Mouse (Mus musculus): ENCODE measurements around the gene Gnmt. TPM values are rescaled to one million over a fixed set of nuclear protein-coding genes. Genes with fewer than 3 reads are reported as not detected.

The Gnmt gene
- polyA plus RNA-seq, 1 experiment from 2014 or later, result 0.37 TPM

DNA sequence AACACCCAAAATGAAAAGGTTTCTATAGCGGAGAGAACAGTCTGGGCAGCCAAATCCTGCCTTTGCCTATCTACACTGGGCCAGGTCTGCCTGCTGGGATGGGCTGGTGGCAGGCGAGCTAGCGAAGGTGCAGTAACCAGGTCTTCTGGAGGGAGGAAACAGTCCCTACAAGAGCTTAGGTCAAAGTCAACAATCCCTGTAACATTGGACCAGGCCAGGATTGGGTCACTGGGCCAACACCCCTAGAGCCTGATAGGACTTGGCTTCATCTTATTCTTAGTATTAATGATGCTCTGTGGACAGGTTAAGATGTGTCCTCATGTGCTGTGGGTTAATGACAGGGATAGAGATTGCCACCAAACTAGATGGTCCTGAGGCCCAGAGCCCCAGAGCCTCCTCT lies 5.1 kb upstream of the Gnmt start:
- Histone ChIP-seq H3K27ac (ENCODE audit: low read depth, low read length) (no peak overlapping the region), H3K4me3 (ENCODE audit: low read depth, low read length) (no peak overlapping the region), H3K4me2 (ENCODE audit: low read depth) (no peak overlapping the region), H3K9ac (ENCODE audit: low read length) (no peak overlapping the region), H3K27me3 (ENCODE audit: control insufficient read depth, insufficient read depth, low read length) (peaks cover 5% of the 10 kb centered on the region; the same call in 1 of the 2 replicates), H3K9me3 (ENCODE audit: control insufficient read depth, low read length) (no peaks in the 10 kb centered on the region), H3K4me1 (ENCODE audit: control insufficient read depth, insufficient read depth, low read length) (no peaks in the 10 kb centered on the region), H3K36me3 (ENCODE audit: control insufficient read depth, insufficient read depth, low read length) (no peaks in the 10 kb centered on the region)
- DNase-seq (ENCODE audit: low spot score) (no peak), ATAC-seq (ENCODE audit: insufficient read depth, low FRiP score, low TSS enrichment) (no peak)
- 94% methylated on average over 3 of the region's 3 CpGs for WGBS

DNA sequence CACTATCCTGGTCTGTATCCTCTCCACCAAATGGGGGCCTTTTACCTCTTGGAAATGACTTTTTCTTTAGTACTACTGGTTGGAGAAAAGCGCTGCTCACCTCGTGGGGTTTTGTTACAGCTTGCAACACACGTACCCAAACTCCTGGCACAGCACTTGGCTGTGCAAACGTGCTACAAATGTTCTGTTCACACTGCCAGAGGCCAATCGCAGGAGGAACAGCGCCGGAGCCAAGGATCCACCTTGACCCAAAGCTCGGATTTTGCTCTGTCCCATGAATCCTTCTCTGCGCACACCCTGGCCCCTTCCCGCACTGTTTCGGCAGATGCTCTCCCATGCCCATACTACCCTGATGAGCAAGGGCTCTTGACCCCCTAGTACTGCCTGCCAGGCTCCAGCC lies 472 bp downstream of the Gnmt start:
- peak overlapping the region; percentile 32; the same call in 1 of the 2 replicates for H3K9ac ChIP-seq (ENCODE audit: low read length)
- H3K27ac ChIP-seq (ENCODE audit: low read depth, low read length), result no peak overlapping the region
- H3K4me2 ChIP-seq (ENCODE audit: low read depth), result no peak overlapping the region
- WGBS, result 41% methylated on average over 11 of the region's 11 CpGs
- no peak for DNase-seq (ENCODE audit: low spot score)
- peaks cover 6% of the 10 kb centered on the region; the same call in 1 of the 2 replicates for H3K27me3 ChIP-seq (ENCODE audit: control insufficient read depth, insufficient read depth, low read length)
- H3K36me3 ChIP-seq (ENCODE audit: control insufficient read depth, insufficient read depth, low read length), result no peaks in the 10 kb centered on the region; the same call in 1 of the 2 replicates
- no peaks in the 10 kb centered on the region for H3K4me1 ChIP-seq (ENCODE audit: control insufficient read depth, insufficient read depth, low read length)
- no peaks in the 10 kb centered on the region for H3K9me3 ChIP-seq (ENCODE audit: control insufficient read depth, low read length)
- no peak for ATAC-seq (ENCODE audit: insufficient read depth, low FRiP score, low TSS enrichment)
- no peak overlapping the region for H3K4me3 ChIP-seq (ENCODE audit: low read depth, low read length)

DNA sequence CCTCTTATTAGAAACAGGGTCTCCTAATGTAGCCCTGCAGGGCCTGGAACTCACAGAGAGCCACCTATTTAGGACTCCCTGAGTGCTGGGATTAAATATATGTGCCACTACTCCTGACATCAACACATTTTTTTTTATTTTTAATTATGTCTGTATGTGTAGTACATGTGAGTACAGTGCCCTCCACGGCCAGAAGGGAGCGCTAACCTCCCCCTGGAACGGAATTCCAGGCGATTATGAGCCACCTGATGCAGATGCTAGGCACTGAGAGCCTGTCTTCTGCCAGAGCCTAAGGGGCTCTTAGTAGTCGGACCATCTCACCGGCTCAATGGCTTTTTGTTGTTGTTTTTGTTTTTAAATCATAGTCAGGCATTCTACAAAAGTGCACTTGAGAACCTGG lies 947 bp downstream of the Gnmt start:
- H3K4me2 ChIP-seq (ENCODE audit: low read depth), result no peak overlapping the region
- peaks cover 6% of the 10 kb centered on the region; the same call in 1 of the 2 replicates for H3K27me3 ChIP-seq (ENCODE audit: control insufficient read depth, insufficient read depth, low read length)
- H3K36me3 ChIP-seq (ENCODE audit: control insufficient read depth, insufficient read depth, low read length), result peaks cover 2% of the 10 kb centered on the region; the same call in 1 of the 2 replicates
- whole genome bisulfite sequencing, result 43% methylated on average over 6 of the region's 6 CpGs
- no peaks in the 10 kb centered on the region for H3K9me3 ChIP-seq (ENCODE audit: control insufficient read depth, low read length)
- DNase-seq (ENCODE audit: low spot score) (peak; percentile 29), ATAC-seq (ENCODE audit: insufficient read depth, low FRiP score, low TSS enrichment) (no peak)
- no peak overlapping the region for H3K4me3 ChIP-seq (ENCODE audit: low read depth, low read length)
- no peak overlapping the region for H3K9ac ChIP-seq (ENCODE audit: low read length)
- H3K4me1 ChIP-seq (ENCODE audit: control insufficient read depth, insufficient read depth, low read length), result no peaks in the 10 kb centered on the region
- no peak overlapping the region for H3K27ac ChIP-seq (ENCODE audit: low read depth, low read length)

DNA sequence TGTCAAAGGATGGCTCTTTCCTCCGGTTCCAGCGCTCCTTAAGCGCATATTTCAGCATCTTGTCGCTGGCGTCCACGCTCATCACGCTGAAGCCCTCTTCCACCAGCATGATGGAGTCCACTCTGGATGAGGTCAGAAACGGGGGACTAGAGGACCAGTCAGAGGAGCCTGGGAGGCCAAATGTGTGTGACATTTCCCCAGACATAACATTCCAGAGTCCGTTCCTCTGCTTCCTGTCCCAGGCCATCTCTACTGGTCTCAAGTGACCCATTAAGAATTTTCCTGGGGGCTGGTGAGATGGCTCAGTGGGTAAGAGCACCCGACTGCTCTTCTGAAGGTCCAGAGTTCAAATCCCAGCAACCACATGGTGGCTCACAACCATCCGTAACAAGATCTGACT lies 1.7 kb downstream of the Gnmt start:
- peaks cover 2% of the 10 kb centered on the region; the same call in 1 of the 2 replicates for H3K36me3 ChIP-seq (ENCODE audit: control insufficient read depth, insufficient read depth, low read length)
- no peak overlapping the region for H3K4me2 ChIP-seq (ENCODE audit: low read depth)
- 87% methylated on average over 11 of the region's 11 CpGs for WGBS
- no peak overlapping the region for H3K4me3 ChIP-seq (ENCODE audit: low read depth, low read length)
- no peaks in the 10 kb centered on the region for H3K4me1 ChIP-seq (ENCODE audit: control insufficient read depth, insufficient read depth, low read length)
- peaks cover 6% of the 10 kb centered on the region; the same call in 1 of the 2 replicates for H3K27me3 ChIP-seq (ENCODE audit: control insufficient read depth, insufficient read depth, low read length)
- H3K9ac ChIP-seq (ENCODE audit: low read length), result no peak overlapping the region
- no peak overlapping the region for H3K27ac ChIP-seq (ENCODE audit: low read depth, low read length)
- DNase-seq (ENCODE audit: low spot score) (no peak), ATAC-seq (ENCODE audit: insufficient read depth, low FRiP score, low TSS enrichment) (no peak)
- H3K9me3 ChIP-seq (ENCODE audit: control insufficient read depth, low read length), result no peaks in the 10 kb centered on the region

DNA sequence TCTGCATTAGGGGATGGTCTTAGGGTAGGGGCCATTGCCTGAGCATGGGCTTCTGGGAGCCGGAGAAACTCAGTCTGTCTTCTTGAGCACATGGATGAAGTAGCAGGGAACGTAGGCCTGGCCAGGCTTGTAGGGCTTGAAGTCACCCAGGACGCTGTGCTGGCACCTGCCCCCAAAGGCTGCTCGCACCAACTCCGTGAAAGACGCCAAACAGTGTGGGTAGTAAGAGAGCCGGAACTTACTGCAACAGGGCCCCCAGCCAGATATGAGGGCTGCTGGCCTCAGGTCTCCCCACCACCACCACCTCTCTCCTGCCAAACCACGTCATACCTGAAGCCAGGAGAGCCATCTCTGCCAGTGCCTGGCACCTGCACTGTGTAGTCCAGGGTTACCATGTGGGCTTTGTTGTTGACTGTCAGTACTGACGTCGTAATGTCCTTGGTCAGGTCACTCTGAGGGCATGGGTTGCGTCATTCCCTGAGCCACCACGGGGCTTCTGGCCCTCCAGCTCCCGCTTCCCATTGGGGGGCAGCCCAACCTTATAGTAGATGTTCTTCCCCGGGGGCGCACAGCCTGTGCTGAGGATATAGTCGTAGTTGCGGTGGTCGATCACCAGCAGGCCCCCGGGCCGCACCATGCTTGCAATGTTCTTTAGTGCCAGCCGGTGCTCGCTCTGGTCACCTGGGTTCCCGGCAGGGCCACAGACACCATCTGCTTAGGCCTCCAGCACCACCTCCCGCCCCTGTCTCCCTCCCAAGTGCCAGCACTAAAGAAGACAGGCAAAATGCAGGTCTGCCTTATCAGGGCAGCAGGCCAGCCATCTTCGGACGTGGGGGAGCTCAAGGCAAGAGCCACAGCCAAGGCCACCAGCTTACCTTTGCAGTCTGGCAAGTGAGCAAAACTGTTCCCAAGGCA lies 3.0 kb downstream of the Gnmt start:
- Histone ChIP-seq H3K27ac (ENCODE audit: low read depth, low read length) (no peak overlapping the region), H3K36me3 (ENCODE audit: control insufficient read depth, insufficient read depth, low read length) (peaks cover 4% of the 10 kb centered on the region; the same call in 1 of the 2 replicates), H3K9ac (ENCODE audit: low read length) (no peak overlapping the region), H3K27me3 (ENCODE audit: control insufficient read depth, insufficient read depth, low read length) (peaks cover 6% of the 10 kb centered on the region; the same call in 1 of the 2 replicates), H3K4me1 (ENCODE audit: control insufficient read depth, insufficient read depth, low read length) (no peaks in the 10 kb centered on the region), H3K4me3 (ENCODE audit: low read depth, low read length) (no peak overlapping the region), H3K9me3 (ENCODE audit: control insufficient read depth, low read length) (no peaks in the 10 kb centered on the region), H3K4me2 (ENCODE audit: low read depth) (no peak overlapping the region)
- ATAC-seq (ENCODE audit: insufficient read depth, low FRiP score, low TSS enrichment) (no peak), DNase-seq (ENCODE audit: low spot score) (no peak)
- WGBS, result 91% methylated on average over 26 of the region's 26 CpGs

DNA sequence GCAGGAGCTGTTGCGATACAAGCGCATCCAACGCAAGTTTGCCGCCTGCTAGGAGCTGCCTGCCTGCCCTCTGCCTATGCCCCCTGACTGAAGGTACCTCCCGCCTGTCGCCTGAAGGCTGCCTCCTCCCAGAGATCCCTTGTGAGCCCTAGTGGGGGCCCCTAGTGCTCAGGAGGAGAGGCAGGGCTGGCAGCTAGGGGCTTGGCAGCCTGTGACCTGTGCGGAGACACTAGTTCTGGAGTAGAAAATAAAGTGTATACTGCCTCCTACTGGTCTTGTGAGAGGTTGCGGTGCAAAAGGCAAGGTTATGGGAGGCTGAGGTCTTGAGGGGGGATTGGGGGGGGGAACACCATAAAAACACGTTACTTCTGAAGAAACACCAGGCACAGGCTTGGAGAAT lies 3.7 kb downstream of the Gnmt start:
- ATAC-seq (ENCODE audit: insufficient read depth, low FRiP score, low TSS enrichment) (no peak), DNase-seq (ENCODE audit: low spot score) (peak; percentile 55)
- no peaks in the 10 kb centered on the region for H3K9me3 ChIP-seq (ENCODE audit: control insufficient read depth, low read length)
- H3K9ac ChIP-seq (ENCODE audit: low read length), result no peak overlapping the region
- H3K27me3 ChIP-seq (ENCODE audit: control insufficient read depth, insufficient read depth, low read length), result peaks cover 6% of the 10 kb centered on the region; the same call in 1 of the 2 replicates
- H3K4me3 ChIP-seq (ENCODE audit: low read depth, low read length), result no peak overlapping the region
- no peak overlapping the region for H3K27ac ChIP-seq (ENCODE audit: low read depth, low read length)
- peaks cover 4% of the 10 kb centered on the region; the same call in 1 of the 2 replicates for H3K36me3 ChIP-seq (ENCODE audit: control insufficient read depth, insufficient read depth, low read length)
- H3K4me1 ChIP-seq (ENCODE audit: control insufficient read depth, insufficient read depth, low read length), result no peaks in the 10 kb centered on the region
- H3K4me2 ChIP-seq (ENCODE audit: low read depth), result no peak overlapping the region
- 49% methylated on average over 9 of the region's 9 CpGs for WGBS

DNA sequence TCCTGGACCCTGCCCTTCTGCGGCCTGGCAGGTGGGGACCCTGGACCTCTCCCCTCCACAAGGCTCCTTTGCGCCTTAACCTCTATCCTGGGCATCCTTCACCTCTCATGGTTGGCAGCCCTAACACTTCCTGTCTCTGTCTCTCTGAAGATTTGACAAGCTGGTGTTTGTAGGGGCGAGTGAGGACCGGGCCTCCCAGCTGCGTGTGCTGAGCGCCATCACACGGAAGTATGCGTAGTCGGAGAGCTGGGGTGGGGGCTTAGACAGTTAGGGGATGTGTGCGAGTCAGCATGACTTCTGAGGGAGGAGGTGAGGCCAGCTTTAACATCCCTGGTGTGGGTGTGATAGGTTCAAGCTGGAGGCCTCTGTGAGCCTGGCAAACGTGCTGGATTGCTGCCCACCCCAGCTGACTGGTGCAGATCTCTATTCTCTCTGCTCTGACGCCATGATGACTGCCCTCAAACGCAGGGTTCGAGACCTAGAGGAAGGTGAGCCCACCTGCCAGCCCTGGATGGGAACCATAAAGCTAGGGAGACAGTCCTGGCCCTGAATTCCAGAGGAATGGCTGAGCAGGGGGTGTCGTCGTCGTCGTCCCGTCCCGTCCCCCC lies 4.4 kb downstream of the Gnmt start:
- no peak overlapping the region for H3K9ac ChIP-seq (ENCODE audit: low read length)
- no peak overlapping the region for H3K4me3 ChIP-seq (ENCODE audit: low read depth, low read length)
- H3K27me3 ChIP-seq (ENCODE audit: control insufficient read depth, insufficient read depth, low read length), result peaks cover 6% of the 10 kb centered on the region; the same call in 1 of the 2 replicates
- WGBS, result 82% methylated on average over 18 of the region's 20 CpGs
- no peak overlapping the region for H3K4me2 ChIP-seq (ENCODE audit: low read depth)
- no peak for ATAC-seq (ENCODE audit: insufficient read depth, low FRiP score, low TSS enrichment)
- H3K36me3 ChIP-seq (ENCODE audit: control insufficient read depth, insufficient read depth, low read length), result peaks cover 4% of the 10 kb centered on the region; the same call in 1 of the 2 replicates
- H3K9me3 ChIP-seq (ENCODE audit: control insufficient read depth, low read length), result no peaks in the 10 kb centered on the region
- H3K27ac ChIP-seq (ENCODE audit: low read depth, low read length), result no peak overlapping the region
- no peaks in the 10 kb centered on the region for H3K4me1 ChIP-seq (ENCODE audit: control insufficient read depth, insufficient read depth, low read length)
- DNase-seq (ENCODE audit: low spot score), result no peak

DNA sequence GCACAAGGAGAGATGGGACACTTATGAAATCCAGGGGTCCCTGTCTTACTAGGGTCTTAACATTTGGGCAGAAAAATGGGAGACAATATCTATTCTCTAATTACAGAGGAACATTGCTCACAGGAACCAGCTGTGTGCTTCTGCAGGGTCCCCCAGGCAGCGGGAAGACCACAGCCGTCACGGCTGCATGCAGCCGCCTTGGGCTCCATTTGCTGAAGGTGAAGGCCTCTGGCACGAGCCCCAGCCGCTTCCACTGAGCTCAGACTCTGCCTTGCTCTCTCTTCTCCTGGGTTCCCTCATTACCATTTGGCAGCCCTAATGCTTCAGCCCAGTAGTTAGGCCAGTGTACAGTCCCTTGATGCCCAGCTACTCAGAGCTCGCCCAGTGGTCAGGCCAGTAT lies 7.9 kb downstream of the Gnmt start:
- H3K27me3 ChIP-seq (ENCODE audit: control insufficient read depth, insufficient read depth, low read length), result no peaks in the 10 kb centered on the region
- WGBS, result 89% methylated on average over 7 of the region's 7 CpGs
- H3K9ac ChIP-seq (ENCODE audit: low read length), result no peak overlapping the region

More for the DNA sequence above, 7.9 kb downstream of the Gnmt start:
- H3K27ac ChIP-seq (ENCODE audit: low read depth, low read length), result no peak overlapping the region
- DNase-seq (ENCODE audit: low spot score) (no peak), ATAC-seq (ENCODE audit: insufficient read depth, low FRiP score, low TSS enrichment) (no peak)
- H3K4me2 ChIP-seq (ENCODE audit: low read depth), result no peak overlapping the region
- H3K36me3 ChIP-seq (ENCODE audit: control insufficient read depth, insufficient read depth, low read length), result peaks cover 4% of the 10 kb centered on the region; the same call in 1 of the 2 replicates
- H3K9me3 ChIP-seq (ENCODE audit: control insufficient read depth, low read length), result no peaks in the 10 kb centered on the region
- H3K4me3 ChIP-seq (ENCODE audit: low read depth, low read length), result no peak overlapping the region
- no peaks in the 10 kb centered on the region for H3K4me1 ChIP-seq (ENCODE audit: control insufficient read depth, insufficient read depth, low read length)

All from neural tube, embryonic 11.5 days (tissue).